Mouse (Mus musculus): ENCODE data around the gene Susd1. TPM values are rescaled to one million over a fixed set of nuclear protein-coding genes. Genes with fewer than 3 reads are reported as not detected.

Gene Susd1
- polyA plus RNA-seq, 1 experiment from 2014 or later = 2.1 TPM

GRCm38 (mm10) chr4:59369941-59370340 is 68.5 kb downstream of the Susd1 start:
- Histone ChIP-seq H3K36me3 (ENCODE audit: control insufficient read depth, insufficient read depth, low read length) (no peaks in the 10 kb centered on the region), H3K9ac (ENCODE audit: low read depth, low read length) (no peak overlapping the region), H3K27ac (replicated peaks; ENCODE audit: low read depth, low read length) (no peak overlapping the region), H3K4me3 (ENCODE audit: low read depth, low read length) (no peak overlapping the region), H3K4me2 (ENCODE audit: low read depth, low read length) (no peak overlapping the region), H3K27me3 (replicated peaks; ENCODE audit: control insufficient read depth, insufficient read depth, low read length) (no peaks in the 10 kb centered on the region), H3K4me1 (ENCODE audit: control insufficient read depth, insufficient read depth, low read length) (peaks cover 9% of the 10 kb centered on the region; the same call in 1 of the 2 replicates), H3K9me3 (ENCODE audit: control insufficient read depth, low read length) (peaks cover 4% of the 10 kb centered on the region)
- DNase-seq (ENCODE audit: low spot score) (no peak), ATAC-seq (ENCODE audit: low read depth) (no peak)
- 93% methylated on average over 2 of the region's 2 CpGs for WGBS

GRCm38 (mm10) chr4:59368118-59368517 is 70.3 kb downstream of the Susd1 start:
- Histone ChIP-seq H3K9ac (ENCODE audit: low read depth, low read length) (no peak overlapping the region), H3K4me1 (ENCODE audit: control insufficient read depth, insufficient read depth, low read length) (0 out of 2 replicates have a peak, but pooled peaks cover 4% of the 10 kb centered on the region), H3K4me3 (ENCODE audit: low read depth, low read length) (no peak overlapping the region), H3K36me3 (ENCODE audit: control insufficient read depth, insufficient read depth, low read length) (no peaks in the 10 kb centered on the region), H3K27me3 (replicated peaks; ENCODE audit: control insufficient read depth, insufficient read depth, low read length) (no peaks in the 10 kb centered on the region), H3K9me3 (ENCODE audit: control insufficient read depth, low read length) (peaks cover 4% of the 10 kb centered on the region), H3K27ac (replicated peaks; ENCODE audit: low read depth, low read length) (no peak overlapping the region), H3K4me2 (ENCODE audit: low read depth, low read length) (no peak overlapping the region)
- 80% methylated on average over 9 of the region's 9 CpGs for WGBS
- no peak for DNase-seq (ENCODE audit: low spot score)
- ATAC-seq (ENCODE audit: low read depth) = no peak

- H3K36me3 ChIP-seq (ENCODE audit: control insufficient read depth, insufficient read depth, low read length) = no peaks in the 10 kb centered on the region
- no peak overlapping the region for H3K4me2 ChIP-seq (ENCODE audit: low read depth, low read length)
- H3K4me1 ChIP-seq (ENCODE audit: control insufficient read depth, insufficient read depth, low read length) = no peaks in the 10 kb centered on the region
- no peak overlapping the region for H3K4me3 ChIP-seq (ENCODE audit: low read depth, low read length)
- H3K27me3 ChIP-seq (replicated peaks; ENCODE audit: control insufficient read depth, insufficient read depth, low read length) = no peaks in the 10 kb centered on the region
- no peak for DNase-seq (ENCODE audit: low spot score)
- WGBS = 86% methylated on average over 9 of the region's 9 CpGs
- no peak for ATAC-seq (ENCODE audit: low read depth)
- H3K9me3 ChIP-seq (ENCODE audit: control insufficient read depth, low read length) = peaks cover 4% of the 10 kb centered on the region
- H3K9ac ChIP-seq (ENCODE audit: low read depth, low read length) = no peak overlapping the region
- no peak overlapping the region for H3K27ac ChIP-seq (replicated peaks; ENCODE audit: low read depth, low read length)
Observed at GRCm38 (mm10) chr4:59366206-59366605, 72.2 kb downstream of the Susd1 start.

GRCm38 (mm10) chr4:59365571-59365970 is 72.9 kb downstream of the Susd1 start:
- H3K27me3 ChIP-seq (replicated peaks; ENCODE audit: control insufficient read depth, insufficient read depth, low read length) = no peaks in the 10 kb centered on the region
- H3K4me2 ChIP-seq (ENCODE audit: low read depth, low read length) = no peak overlapping the region
- H3K4me3 ChIP-seq (ENCODE audit: low read depth, low read length) = no peak overlapping the region
- no peak overlapping the region for H3K9ac ChIP-seq (ENCODE audit: low read depth, low read length)
- H3K4me1 ChIP-seq (ENCODE audit: control insufficient read depth, insufficient read depth, low read length) = no peaks in the 10 kb centered on the region; the same call in 1 of the 2 replicates
- no peak overlapping the region for H3K27ac ChIP-seq (replicated peaks; ENCODE audit: low read depth, low read length)
- no peaks in the 10 kb centered on the region for H3K36me3 ChIP-seq (ENCODE audit: control insufficient read depth, insufficient read depth, low read length)
- DNase-seq (ENCODE audit: low spot score) (no peak), ATAC-seq (ENCODE audit: low read depth) (no peak)
- peaks cover 4% of the 10 kb centered on the region for H3K9me3 ChIP-seq (ENCODE audit: control insufficient read depth, low read length)
- WGBS = 93% methylated on average over 12 of the region's 12 CpGs

GRCm38 (mm10) chr4:59364229-59365173 is 73.9 kb downstream of the Susd1 start:
- no peak overlapping the region for H3K4me3 ChIP-seq (ENCODE audit: low read depth, low read length)
- no peak overlapping the region; the same call in 1 of the 2 replicates for H3K27ac ChIP-seq (replicated peaks; ENCODE audit: low read depth, low read length)

GRCm38 (mm10) chr4:59363041-59363440 is 75.4 kb downstream of the Susd1 start:
- ATAC-seq (ENCODE audit: low read depth) (no peak), DNase-seq (ENCODE audit: low spot score) (peak; percentile 49)
- Histone ChIP-seq H3K4me1 (ENCODE audit: control insufficient read depth, insufficient read depth, low read length) (no peaks in the 10 kb centered on the region; the same call in 1 of the 2 replicates), H3K27ac (replicated peaks; ENCODE audit: low read depth, low read length) (no peak overlapping the region), H3K9me3 (ENCODE audit: control insufficient read depth, low read length) (no peaks in the 10 kb centered on the region), H3K4me3 (ENCODE audit: low read depth, low read length) (no peak overlapping the region), H3K9ac (ENCODE audit: low read depth, low read length) (no peak overlapping the region), H3K36me3 (ENCODE audit: control insufficient read depth, insufficient read depth, low read length) (no peaks in the 10 kb centered on the region), H3K4me2 (ENCODE audit: low read depth, low read length) (no peak overlapping the region), H3K27me3 (replicated peaks; ENCODE audit: control insufficient read depth, insufficient read depth, low read length) (no peaks in the 10 kb centered on the region)
- 53% methylated on average over 9 of the region's 9 CpGs for WGBS

More at GRCm38 (mm10) chr4:59364229-59365173, 73.9 kb downstream of the Susd1 start:
- Histone ChIP-seq H3K27me3 (replicated peaks; ENCODE audit: control insufficient read depth, insufficient read depth, low read length) (no peaks in the 10 kb centered on the region), H3K4me2 (ENCODE audit: low read depth, low read length) (no peak overlapping the region), H3K9me3 (ENCODE audit: control insufficient read depth, low read length) (no peaks in the 10 kb centered on the region), H3K4me1 (ENCODE audit: control insufficient read depth, insufficient read depth, low read length) (no peaks in the 10 kb centered on the region; the same call in 1 of the 2 replicates), H3K9ac (ENCODE audit: low read depth, low read length) (no peak overlapping the region), H3K36me3 (ENCODE audit: control insufficient read depth, insufficient read depth, low read length) (no peaks in the 10 kb centered on the region)
- DNase-seq (ENCODE audit: low spot score) = no peak
- WGBS = 68% methylated on average over 10 of the region's 10 CpGs
- no peak for ATAC-seq (ENCODE audit: low read depth)

- Histone ChIP-seq H3K4me1 (ENCODE audit: control insufficient read depth, insufficient read depth, low read length) (no peaks in the 10 kb centered on the region; the same call in 1 of the 2 replicates), H3K27me3 (replicated peaks; ENCODE audit: control insufficient read depth, insufficient read depth, low read length) (no peaks in the 10 kb centered on the region), H3K9me3 (ENCODE audit: control insufficient read depth, low read length) (no peaks in the 10 kb centered on the region), H3K36me3 (ENCODE audit: control insufficient read depth, insufficient read depth, low read length) (no peaks in the 10 kb centered on the region), H3K27ac (replicated peaks; ENCODE audit: low read depth, low read length) (no peak overlapping the region), H3K9ac (ENCODE audit: low read depth, low read length) (no peak overlapping the region), H3K4me2 (ENCODE audit: low read depth, low read length) (peak overlapping the region; percentile 42), H3K4me3 (ENCODE audit: low read depth, low read length) (no peak overlapping the region)
- ATAC-seq (ENCODE audit: low read depth) (0 out of 2 replicates have a peak, but pooled peaks have one; percentile 37), DNase-seq (ENCODE audit: low spot score) (peak; percentile 81)
- WGBS = 3% methylated on average over 15 of the region's 15 CpGs
Observed at GRCm38 (mm10) chr4:59360704-59361103, 77.7 kb downstream of the Susd1 start.

- H3K27ac ChIP-seq (replicated peaks; ENCODE audit: low read depth, low read length) = no peak overlapping the region
- ATAC-seq (ENCODE audit: low read depth) = no peak
- H3K4me3 ChIP-seq (ENCODE audit: low read depth, low read length) = no peak overlapping the region
- no peak overlapping the region for H3K9ac ChIP-seq (ENCODE audit: low read depth, low read length)
- H3K4me1 ChIP-seq (ENCODE audit: control insufficient read depth, insufficient read depth, low read length) = no peaks in the 10 kb centered on the region; the same call in 1 of the 2 replicates
- H3K9me3 ChIP-seq (ENCODE audit: control insufficient read depth, low read length) = 0 out of 2 replicates have a peak, but pooled peaks cover 3% of the 10 kb centered on the region
- H3K27me3 ChIP-seq (replicated peaks; ENCODE audit: control insufficient read depth, insufficient read depth, low read length) = no peaks in the 10 kb centered on the region
- H3K36me3 ChIP-seq (ENCODE audit: control insufficient read depth, insufficient read depth, low read length) = no peaks in the 10 kb centered on the region
- H3K4me2 ChIP-seq (ENCODE audit: low read depth, low read length) = no peak overlapping the region
- no peak for DNase-seq (ENCODE audit: low spot score)
- WGBS = 81% methylated on average over 8 of the region's 8 CpGs
Observed at GRCm38 (mm10) chr4:59359921-59360320, 78.5 kb downstream of the Susd1 start.
